13 mouse cellular contexts compared by ENCODE assay signal in genomic region chr2:156736846-156737245, GRCm38 (mm10). TPM values are rescaled to one million over a fixed set of nuclear protein-coding genes. Genes with fewer than 3 reads are reported as not detected.
DNase-seq lines count a peak whose midpoint lies in the region; ATAC-seq lines count a peak whose summit lies in the region.
"Had no signal": no experiment of that assay in that cellular context is flagged by ENCODE, and none has a peak within 500 bp of the region (broad histone marks: within the 10 kb centered on the region; RNA-seq: fewer than 3 reads in every experiment).

No protein-coding gene starts in this region.

- peaks cover 29% of the 10 kb centered on the region for H3K4me1 ChIP-seq in kidney, embryonic 14.5 days (ENCODE audit: control insufficient read depth, insufficient read depth, low read length)
- peaks cover 88% of the 10 kb centered on the region for H3K4me1 ChIP-seq in heart, embryonic 15.5 days (replicated peaks)

- H3K4me3 ChIP-seq in kidney, embryonic 14.5 days (ENCODE audit: low read length), result no peak overlapping the region
- no peak overlapping the region for H3K4me3 ChIP-seq in heart, embryonic 15.5 days
- H3K4me3 ChIP-seq: embryonic facial prominence, embryonic 12.5 days; limb, embryonic 12.5 days had no signal

- H3K27ac ChIP-seq in kidney, embryonic 14.5 days (ENCODE audit: low read depth, low read length), result no peak overlapping the region
- H3K27ac ChIP-seq in heart, embryonic 15.5 days, result peak overlapping the region; percentile 67
- H3K27ac ChIP-seq: embryonic facial prominence, embryonic 12.5 days; limb, embryonic 12.5 days; macrophage had no signal

- 39% methylated on average over 7 of the region's 7 CpGs for WGBS in kidney, embryonic 14.5 days
- WGBS in heart, embryonic 15.5 days, result 28% methylated on average over 7 of the region's 7 CpGs

- no peak overlapping the region for H3K4me2 ChIP-seq in kidney, embryonic 14.5 days (replicated peaks; ENCODE audit: low read depth, low read length)
- no peak overlapping the region for H3K4me2 ChIP-seq in heart, embryonic 15.5 days
- H3K4me2 ChIP-seq: embryonic facial prominence, embryonic 12.5 days; limb, embryonic 12.5 days had no signal

- ATAC-seq in kidney, embryonic 14.5 days (ENCODE audit: low FRiP score, low TSS enrichment), result no peak
- ATAC-seq in heart, embryonic 15.5 days (replicated peaks; ENCODE audit: insufficient number of reproducible peaks, insufficient read depth, low FRiP score, low read depth), result peak; percentile 37
- ATAC-seq: intestine, postnatal 0 days had no signal

- no peaks in the 10 kb centered on the region for H3K9me3 ChIP-seq in kidney, embryonic 14.5 days (ENCODE audit: control insufficient read depth, low read length)
- no peaks in the 10 kb centered on the region for H3K9me3 ChIP-seq in heart, embryonic 15.5 days (replicated peaks)
- H3K9me3 ChIP-seq: embryonic facial prominence, embryonic 12.5 days; G1E; limb, embryonic 12.5 days had no signal

- H3K27me3 ChIP-seq in kidney, embryonic 14.5 days (ENCODE audit: control insufficient read depth, insufficient read depth, low read length), result no peaks in the 10 kb centered on the region
- H3K27me3 ChIP-seq in heart, embryonic 15.5 days, result no peaks in the 10 kb centered on the region
- H3K27me3 ChIP-seq: embryonic facial prominence, embryonic 12.5 days; limb, embryonic 12.5 days had no signal

- H3K9ac ChIP-seq in kidney, embryonic 14.5 days (ENCODE audit: low read depth, low read length), result no peak overlapping the region
- no peak overlapping the region for H3K9ac ChIP-seq in heart, embryonic 15.5 days
- H3K9ac ChIP-seq: embryonic facial prominence, embryonic 12.5 days; limb, embryonic 12.5 days had no signal

- peak; percentile 54 for DNase-seq in kidney, adult 11 months
- peak; percentile 75 for DNase-seq in cerebellum, adult 9-10 months
- DNase-seq in skeletal muscle tissue, adult 2 months (ENCODE audit: low read depth, low spot score), result peak; percentile 90
- DNase-seq in layer of hippocampus, adult 9-10 months (ENCODE audit: low spot score), result no peak
- no peak for DNase-seq in left cerebral cortex, adult 18-20 months (ENCODE audit: low spot score in 2 of 2)
- DNase-seq: adrenal gland, postnatal 36 days had no signal

- no peaks in the 10 kb centered on the region; the same call in 1 of the 2 replicates for H3K36me3 ChIP-seq in kidney, embryonic 14.5 days (ENCODE audit: control insufficient read depth, insufficient read depth, low read length)
- H3K36me3 ChIP-seq in heart, embryonic 15.5 days, result no peaks in the 10 kb centered on the region

RNA-seq across cellular contexts. Expression of gene Myl9, which starts 38.4 kb away (rescaled TPM):
- 218 and 250 TPM in 2 replicates for polyA plus RNA-seq in kidney, embryonic 14.5 days (2014; fragmentation: Nextera tagmentation; extraction: Ambion mirVana)
- polyA plus RNA-seq in heart, embryonic 15.5 days (2015; fragmentation: Nextera tagmentation; extraction: Ambion mirVana), result 1,553 and 1,598 TPM in 2 replicates
- total RNA-seq in left cerebral cortex, adult 18-20 months (2021), result 10 to 100 TPM; 13.2 to 15.3 TPM
- polyA plus RNA-seq: macrophage had no signal

Comparison
In these comparisons a context has a peak if more than half of its experiments do, and no peak if none do; other contexts are left out.
1. DNase-seq: peak in kidney, adult 11 months (single experiment), cerebellum, adult 9-10 months (single experiment) and skeletal muscle tissue, adult 2 months (single experiment); none in layer of hippocampus, adult 9-10 months (single experiment) and left cerebral cortex, adult 18-20 months (0 of 2).